Mouse (Mus musculus) cerebellum, adult (tissue): Measurements from ENCODE around the gene Dnmt3c.
A peak's percentile ranks its signal among the peaks of the same experiment; 100 is the strongest.
"Not testable (repeated sequence)": the region's sequence is repeated elsewhere in the genome, so short reads cannot be mapped to it uniquely, and the experiment has no call there.

Experiments used
- ATAC-seq: cut with Nextera tagmentation; 2 replicates; pipeline ENCODE4 v1.9.2; 2017; ENCODE audit warnings: mild to moderate bottlenecking, moderate library complexity, mixed read lengths; ENCODE audit not compliant: insufficient number of reproducible peaks, low FRiP score, low TSS enrichment

Gene Dnmt3c

DNA sequence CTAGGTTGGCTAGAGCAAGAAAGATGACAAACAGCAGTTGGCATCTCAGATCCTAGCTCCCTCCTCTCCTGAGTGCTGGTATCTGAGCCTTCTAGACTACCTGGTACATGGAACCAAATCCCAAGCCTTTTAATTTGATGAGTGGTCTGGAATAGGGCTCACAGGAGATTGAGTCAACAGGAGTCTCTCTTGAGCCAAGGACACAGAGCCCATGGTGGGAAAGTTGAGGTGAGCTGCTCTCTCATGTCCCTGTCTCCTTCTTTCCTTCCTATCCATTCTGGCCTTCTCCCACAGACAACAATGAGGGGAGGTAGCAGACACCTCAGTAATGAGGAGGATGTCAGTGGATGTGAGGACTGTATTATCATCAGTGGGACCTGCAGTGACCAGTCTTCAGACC, at the start of gene Dnmt3c:
Dnmt3c (plus strand) TSS at position 301 of the 400 bp plus-strand sequence.
- no peak for ATAC-seq

DNA sequence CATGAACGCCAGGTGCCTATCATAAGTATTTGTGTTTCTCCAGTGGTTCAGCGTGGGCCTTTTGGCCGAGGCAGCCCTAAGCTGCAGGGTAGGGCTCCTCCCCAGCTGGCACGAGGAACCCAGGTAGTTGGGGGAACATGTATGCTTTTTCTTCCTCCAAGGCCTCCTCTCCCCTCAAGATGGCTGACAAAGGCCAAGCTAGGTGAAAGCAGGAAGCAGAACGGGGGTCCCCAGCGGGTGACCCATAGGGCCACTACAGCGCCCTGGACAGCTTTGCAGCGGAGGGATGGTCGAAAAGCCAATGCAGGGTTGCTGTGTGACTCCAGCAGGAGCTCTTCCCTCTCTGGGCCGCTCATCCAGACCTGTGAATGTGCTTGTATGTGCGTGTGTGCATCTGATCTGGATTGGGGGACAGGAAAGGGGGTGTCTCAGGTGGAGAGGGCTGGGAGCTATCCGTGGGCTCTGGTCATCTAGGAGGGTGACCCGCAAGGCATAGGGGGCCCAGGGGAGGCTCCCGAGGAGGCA, 47.6 kb upstream of the Dnmt3c start:
- peak; percentile 18; the same call in 1 of the 2 replicates for ATAC-seq

DNA sequence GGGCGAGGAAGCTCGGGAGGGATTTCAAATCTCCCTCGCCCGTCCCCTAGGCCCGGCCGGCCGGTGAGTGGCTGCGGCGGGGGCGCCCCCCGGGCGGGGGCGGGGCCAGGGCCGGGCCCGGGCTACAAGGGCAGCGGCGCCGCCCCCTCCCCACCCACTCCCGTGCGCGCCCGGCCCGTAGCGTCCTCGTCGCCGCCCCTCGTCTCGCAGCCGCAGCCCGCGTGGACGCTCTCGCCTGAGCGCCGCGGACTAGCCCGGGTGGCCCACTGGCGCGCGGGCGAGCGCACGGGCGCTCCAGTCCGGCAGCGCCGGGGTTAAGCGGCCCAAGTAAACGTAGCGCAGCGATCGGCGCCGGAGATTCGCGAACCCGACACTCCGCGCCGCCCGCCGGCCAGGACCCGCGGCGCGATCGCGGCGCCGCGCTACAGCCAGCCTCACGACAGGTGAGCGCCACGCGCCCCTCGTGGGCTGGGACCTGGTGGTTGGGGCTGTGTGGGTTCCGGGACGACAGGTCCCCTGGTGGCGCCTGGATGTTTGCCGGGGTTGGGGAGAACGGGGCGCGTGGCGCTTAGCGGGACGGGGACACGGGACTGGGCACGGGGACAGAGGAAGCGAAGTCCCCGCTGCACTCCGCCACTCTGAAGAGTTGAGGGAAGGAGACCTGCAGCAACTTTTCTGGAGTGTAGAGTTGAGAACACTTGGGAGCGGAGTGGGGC, 47.0 kb upstream of the Dnmt3c start, which contains the start of gene Dnmt3b:
Dnmt3b (plus strand) TSS at position 153 of the 716 bp plus-strand sequence.
- peak; percentile 78 for ATAC-seq

DNA sequence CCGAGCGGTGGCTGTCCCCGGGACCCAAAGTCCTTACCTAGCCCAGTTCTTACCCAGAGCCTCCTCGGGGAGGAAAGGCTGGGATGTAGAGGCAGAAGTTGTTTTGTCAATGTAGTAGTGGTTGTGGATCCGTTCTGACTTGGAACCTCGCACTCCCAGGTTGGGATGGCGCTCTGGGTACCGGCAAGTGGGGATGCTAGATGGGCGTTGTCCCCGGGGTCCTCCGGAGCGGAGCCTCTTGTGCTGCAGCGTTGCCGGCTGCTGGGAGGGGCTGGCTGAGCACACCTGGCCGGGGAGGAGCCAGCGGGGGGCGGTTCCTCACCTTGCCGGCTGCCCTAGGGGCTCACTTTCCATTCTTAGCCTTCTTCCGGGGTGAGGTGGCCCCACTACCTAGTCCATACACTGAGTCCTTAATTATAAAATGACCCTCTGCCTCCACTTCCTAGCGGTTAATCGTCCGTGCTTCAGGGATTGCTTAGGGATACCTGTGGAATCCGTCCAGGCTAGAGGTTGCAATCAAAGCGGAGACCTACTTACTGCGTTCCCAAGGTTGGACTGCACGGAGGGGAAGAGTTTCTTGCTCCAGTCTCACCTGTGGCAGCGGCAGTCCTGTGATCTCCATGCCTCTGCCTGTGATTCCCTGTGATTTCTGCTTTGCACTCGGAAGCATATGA, 46.3 kb upstream of the Dnmt3c start:
- peak; percentile 26; the same call in 1 of the 2 replicates for ATAC-seq

GRCm38 (mm10) chr2:153651681-153652080, 44.8 kb upstream of the Dnmt3c start:
- no peak for ATAC-seq

- not testable (repeated sequence) for ATAC-seq
These were observed 38.8 kb upstream of the Dnmt3c start for GRCm38 (mm10) chr2:153657659-153658058.

GRCm38 (mm10) chr2:153660616-153661015, 35.8 kb upstream of the Dnmt3c start:
- ATAC-seq, result no peak

- no peak for ATAC-seq
These were observed 31.1 kb upstream of the Dnmt3c start for GRCm38 (mm10) chr2:153665401-153665800.

DNA sequence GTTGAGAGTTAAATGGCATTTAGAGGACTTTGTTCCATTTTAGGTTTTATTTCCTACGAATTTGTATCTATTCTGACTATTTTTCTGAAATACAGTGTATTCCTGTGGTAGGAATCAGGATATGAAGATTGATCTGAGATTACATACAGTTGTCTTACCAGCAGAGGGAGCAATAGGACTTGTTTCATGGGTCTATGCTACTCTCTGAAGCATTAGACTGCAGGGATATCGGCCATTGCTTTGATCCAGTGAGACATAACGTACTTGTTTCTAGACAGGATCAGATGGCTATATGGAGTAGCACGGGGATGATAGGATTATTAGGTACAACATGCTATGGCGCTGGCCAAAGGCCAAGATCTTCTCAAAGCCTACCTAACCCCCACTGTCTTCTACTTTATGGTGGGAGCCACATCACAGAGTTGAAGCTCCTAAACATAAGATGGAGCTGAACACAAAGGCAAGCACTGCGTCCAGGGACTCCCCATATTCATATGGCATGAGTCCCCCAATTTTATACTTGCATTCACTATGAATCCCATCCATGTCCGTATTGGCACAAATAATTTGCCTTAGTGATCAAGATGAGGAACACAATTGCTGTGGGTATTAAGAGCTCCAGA, 27.6 kb upstream of the Dnmt3c start:
- ATAC-seq, result peak; percentile 75

DNA sequence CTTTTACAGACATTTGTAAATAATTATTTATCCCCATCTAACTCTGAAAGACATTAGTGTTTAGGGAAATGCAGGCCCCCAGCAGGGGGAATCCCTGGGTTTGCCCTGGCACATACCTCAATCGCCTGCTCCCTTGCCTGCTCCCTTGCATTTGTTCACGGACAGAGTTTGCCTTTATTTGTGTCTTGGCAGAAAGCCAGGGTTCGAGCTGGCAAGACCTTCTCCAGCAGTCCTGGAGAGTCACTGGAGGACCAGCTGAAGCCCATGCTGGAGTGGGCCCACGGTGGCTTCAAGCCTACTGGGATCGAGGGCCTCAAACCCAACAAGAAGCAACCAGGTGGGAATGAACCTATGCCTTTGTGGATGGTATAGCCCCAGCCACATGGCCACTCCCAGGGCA, 26.3 kb upstream of the Dnmt3c start:
- no peak for ATAC-seq

DNA sequence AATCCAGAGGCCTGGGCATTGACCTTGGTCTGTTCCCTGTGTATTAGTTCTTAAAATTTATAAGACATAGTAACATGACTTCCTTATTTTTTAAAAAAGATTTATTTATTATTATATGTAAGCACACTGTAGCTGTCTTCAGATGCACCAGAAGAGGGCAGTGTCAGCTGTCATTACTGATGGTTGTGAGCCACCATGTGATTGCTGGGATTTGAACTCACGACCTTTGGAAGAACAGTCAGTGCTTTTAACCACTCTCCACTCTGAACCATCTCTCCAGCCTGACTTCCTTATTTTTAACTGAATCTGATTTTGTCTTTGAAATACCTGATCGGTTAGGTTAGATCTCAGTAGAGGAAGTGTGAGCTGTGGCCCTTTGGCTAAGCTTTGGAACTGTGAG, 23.8 kb upstream of the Dnmt3c start:
- no peak for ATAC-seq

DNA sequence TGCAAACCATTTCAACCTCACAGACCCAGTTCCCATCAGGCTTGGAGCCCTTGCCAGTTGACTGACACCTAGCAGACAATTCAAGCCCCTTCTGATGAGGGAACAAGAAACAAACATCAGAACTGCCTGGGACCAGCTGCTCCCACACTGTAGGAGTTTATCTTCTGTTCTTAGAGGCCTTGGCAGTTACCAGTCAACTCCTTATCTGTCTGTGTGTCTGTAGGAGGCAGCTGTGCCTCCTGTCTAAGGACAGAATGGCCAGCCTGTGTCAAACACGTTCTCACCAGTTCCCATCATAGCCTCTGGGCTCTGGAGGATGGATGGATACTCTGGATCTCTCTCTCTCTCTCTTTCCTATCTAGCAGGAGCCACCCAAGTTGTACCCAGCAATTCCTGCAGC, 21.1 kb upstream of the Dnmt3c start:
- not testable (repeated sequence) for ATAC-seq

DNA sequence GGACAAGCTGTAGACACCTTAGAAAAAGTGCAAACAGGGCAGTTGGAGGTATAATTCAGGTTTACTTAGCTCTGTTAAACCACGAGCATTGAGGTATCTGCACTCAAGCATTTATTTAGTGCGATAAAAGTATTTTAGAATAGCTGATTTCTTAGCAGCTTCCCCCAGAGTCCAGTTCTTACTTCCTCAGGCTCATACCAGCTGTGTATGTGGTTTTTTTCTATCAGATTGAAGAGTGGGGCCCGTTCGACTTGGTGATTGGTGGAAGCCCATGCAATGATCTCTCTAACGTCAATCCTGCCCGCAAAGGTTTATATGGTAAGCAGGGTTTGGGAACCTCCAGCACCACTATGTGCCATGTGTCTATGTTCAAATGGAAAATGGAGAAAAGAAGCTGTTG, 19.5 kb upstream of the Dnmt3c start:
- ATAC-seq, result no peak

GRCm38 (mm10) chr2:153677550-153677949, 18.9 kb upstream of the Dnmt3c start:
- ATAC-seq, result no peak

DNA sequence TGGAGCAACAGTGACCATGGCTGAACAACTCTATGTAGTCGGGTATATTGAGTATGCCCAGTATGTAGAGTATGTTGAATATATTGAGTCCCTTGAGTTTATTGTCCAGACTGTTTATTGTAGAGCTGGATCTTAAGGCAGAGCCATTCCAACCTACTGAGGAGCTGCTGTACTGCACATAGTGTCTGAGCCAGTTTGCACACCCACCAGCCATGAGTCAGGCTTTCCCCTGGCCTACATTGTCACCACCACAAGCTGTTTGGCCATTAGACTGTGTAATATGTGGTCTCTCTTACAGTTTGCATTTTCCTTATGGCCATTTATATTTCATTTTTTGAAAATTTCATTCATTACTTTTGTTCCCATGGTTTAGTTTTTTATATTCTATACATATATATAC, 16.5 kb upstream of the Dnmt3c start:
- no peak for ATAC-seq

- not testable (repeated sequence) for ATAC-seq
These were observed 3.0 kb upstream of the Dnmt3c start for GRCm38 (mm10) chr2:153693413-153693812.

- no peak for ATAC-seq
These were observed 1.9 kb upstream of the Dnmt3c start for GRCm38 (mm10) chr2:153694462-153695085.

GRCm38 (mm10) chr2:153703389-153703788, 6.9 kb downstream of the Dnmt3c start:
- no peak for ATAC-seq

GRCm38 (mm10) chr2:153710701-153711330, 14.4 kb downstream of the Dnmt3c start:
- no peak for ATAC-seq

- no peak for ATAC-seq
These were observed 16.2 kb downstream of the Dnmt3c start for GRCm38 (mm10) chr2:153712646-153713091.
